ENCODE assay signal across 23 mouse cellular contexts in genomic region chr3:135740711-135741110, GRCm38 (mm10).
"Had no signal": no experiment of that assay in that cellular context is flagged by ENCODE, and none has a peak within 500 bp of the region (broad histone marks: within the 10 kb centered on the region; RNA-seq: fewer than 3 reads in every experiment).

No protein-coding gene starts in this region.

- DNase-seq: forebrain, postnatal 0 days; gastrocnemius, postnatal 14 days; gastrocnemius, postnatal 36 days; heart, adult 11 months; heart, adult 2 months; heart, postnatal 14 days; heart, postnatal 36 days; layer of hippocampus, adult 9-11 months; layer of hippocampus, postnatal 36 days; left cerebral cortex, postnatal 4 days; lung, adult 18-20 months had no signal

- ATAC-seq: forebrain, postnatal 0 days; hindbrain, postnatal 0 days; intestine, embryonic 16.5 days; liver, embryonic 12.5 days had no signal

- H3K36me3 ChIP-seq: heart, embryonic 13.5 days; heart, embryonic 15.5 days; hindbrain, embryonic 13.5 days; hindbrain, embryonic 15.5 days; limb, embryonic 13.5 days; limb, embryonic 15.5 days; liver, embryonic 12.5 days had no signal

- H3K27me3 ChIP-seq: heart, embryonic 13.5 days; heart, embryonic 15.5 days; hindbrain, embryonic 13.5 days; hindbrain, embryonic 15.5 days; limb, embryonic 13.5 days; limb, embryonic 15.5 days; liver, embryonic 12.5 days had no signal

- H3K4me1 ChIP-seq: heart, embryonic 15.5 days; hindbrain, embryonic 13.5 days; hindbrain, embryonic 15.5 days; limb, embryonic 15.5 days; liver, embryonic 12.5 days had no signal

- H3K9ac ChIP-seq: forebrain, postnatal 0 days; heart, embryonic 13.5 days; heart, embryonic 15.5 days; hindbrain, embryonic 13.5 days; hindbrain, embryonic 15.5 days; limb, embryonic 13.5 days; limb, embryonic 15.5 days; liver, embryonic 12.5 days; liver, embryonic 14.5 days had no signal

- H3K4me3 ChIP-seq: heart, adult 2 months; heart, embryonic 13.5 days; heart, embryonic 15.5 days; hindbrain, embryonic 13.5 days; hindbrain, embryonic 15.5 days; limb, embryonic 13.5 days; limb, embryonic 15.5 days; liver, embryonic 12.5 days had no signal

- H3K27ac ChIP-seq: heart, adult 2 months; heart, embryonic 13.5 days; heart, embryonic 15.5 days; hindbrain, embryonic 13.5 days; hindbrain, embryonic 15.5 days; hindbrain, postnatal 0 days; kidney, postnatal 0 days; limb, embryonic 13.5 days; limb, embryonic 15.5 days; liver, embryonic 12.5 days; liver, embryonic 14.5 days had no signal

- H3K4me2 ChIP-seq: heart, embryonic 11.5 days; heart, embryonic 13.5 days; heart, embryonic 15.5 days; hindbrain, embryonic 13.5 days; hindbrain, embryonic 15.5 days; limb, embryonic 13.5 days; limb, embryonic 15.5 days; liver, embryonic 12.5 days had no signal

- H3K9me3 ChIP-seq: heart, embryonic 13.5 days; heart, embryonic 15.5 days; hindbrain, embryonic 13.5 days; hindbrain, embryonic 15.5 days; limb, embryonic 13.5 days; limb, embryonic 15.5 days; liver, embryonic 12.5 days had no signal
